Mouse (Mus musculus) CH12.LX (cell line): ENCODE data around the gene Pcgf6.

ENCODE experiments used
- CTCF ChIP-seq, 2 experiments: IDR thresholded peaks in 1 of 2; conservative IDR thresholded peaks in 1 of 2; 2 replicates each; pipeline ENCODE4 v1.5.1; 2011 to 2012; ENCODE audit warnings: low read depth in 2 of 2, low read length in 2 of 2, improper control_type of control experiment in 1 of 2, inconsistent platforms in 1 of 2, mild to moderate bottlenecking in 1 of 2, moderate library complexity in 1 of 2
- EP300 ChIP-seq: IDR thresholded peaks from 2 replicates; pipeline ENCODE4 v1.6.1; 2011; ENCODE audit warnings: low read length, improper control_type of control experiment
- MEF2A ChIP-seq: IDR thresholded peaks from 2 replicates; pipeline ENCODE4 v1.6.1; 2014; ENCODE audit warnings: low read depth, mild to moderate bottlenecking, inconsistent platforms, low read length, improper control_type of control experiment, borderline replicate concordance
- POLR2A ChIP-seq: IDR thresholded peaks from 2 replicates; pipeline ENCODE4 v1.6.1; 2011; ENCODE audit warnings: low read depth, mild to moderate bottlenecking, improper control_type of control experiment, low read length
- RAD21 ChIP-seq: IDR thresholded peaks from 2 replicates; pipeline ENCODE4 v1.6.1; 2011; ENCODE audit warnings: low read depth, mild to moderate bottlenecking, low read length, improper control_type of control experiment, moderate library complexity
- UBTF ChIP-seq: IDR thresholded peaks from 2 replicates; pipeline ENCODE4 v1.6.1; 2012; ENCODE audit warnings: low read depth, mild to moderate bottlenecking, inconsistent platforms, low read length, improper control_type of control experiment, moderate library complexity
- USF1 ChIP-seq: IDR thresholded peaks from 2 replicates; pipeline ENCODE4 v1.6.1; 2014; ENCODE audit warnings: low read depth, mild to moderate bottlenecking, inconsistent platforms, low read length, improper control_type of control experiment
- ZMIZ1 ChIP-seq: IDR thresholded peaks from 2 replicates; pipeline ENCODE4 v1.6.1; 2012; ENCODE audit warnings: low read depth, mild to moderate bottlenecking, inconsistent platforms, low read length, improper control_type of control experiment
- ZNF384 ChIP-seq: IDR thresholded peaks from 2 replicates; pipeline ENCODE4 v1.6.1; 2012; ENCODE audit warnings: low read depth, low read length, improper control_type of control experiment, inconsistent platforms

DNA sequence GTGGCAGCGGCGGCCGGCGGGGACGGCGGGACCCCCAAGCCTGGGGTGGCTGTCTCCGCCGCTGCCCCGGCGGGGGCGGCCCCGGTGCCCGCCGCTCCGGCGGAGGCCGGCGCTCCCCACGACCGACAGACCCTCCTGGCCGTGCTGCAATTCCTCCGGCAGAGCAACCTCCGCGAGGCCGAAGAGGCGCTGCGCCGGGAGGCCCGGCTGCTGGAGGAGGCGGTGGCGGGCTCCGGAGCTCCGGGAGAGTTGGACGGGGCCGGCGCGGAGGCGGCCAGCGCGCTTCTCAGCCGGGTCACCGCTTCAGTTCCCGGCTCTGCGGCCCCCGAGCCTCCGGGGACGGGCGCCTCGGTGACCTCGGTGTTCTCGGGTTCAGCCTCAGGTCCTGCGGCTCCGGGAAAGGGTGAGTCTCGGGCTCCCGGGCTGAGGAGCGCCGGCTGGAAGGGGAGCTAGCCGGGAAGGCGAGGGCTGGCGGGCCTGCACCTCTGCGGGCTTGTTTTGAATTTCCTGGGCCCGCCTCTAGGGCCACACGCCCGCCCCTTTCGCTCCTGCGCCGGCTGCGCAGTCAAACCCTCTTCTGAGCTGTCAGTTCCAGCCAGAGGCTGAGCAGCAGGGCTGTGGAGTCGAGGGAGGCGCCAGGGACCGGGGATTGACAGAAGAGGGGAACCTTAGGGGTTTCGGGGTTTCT is 17.4 kb upstream of the Pcgf6 start:
- TF ChIP-seq POLR2A (peak; percentile 62), CTCF (conservative IDR thresholded peaks at IDR 0.05 in 1 of 2, IDR thresholded peaks at IDR 0.05 in 1 of 2; ENCODE audit: low read depth in 2 of 2, low read length in 2 of 2) (no peak), MEF2A (no peak; the same call in 1 of the 2 replicates), ZNF384 (no peak), ZMIZ1 (no peak; the same call in none of the 2 replicates), UBTF (peak; percentile 88), USF1 (no peak), EP300 (no peak), RAD21 (no peak)
